Mouse (Mus musculus): ENCODE results near the gene Hist1h4f. TPM values are rescaled to one million over a fixed set of nuclear protein-coding genes. Genes with fewer than 3 reads are reported as not detected.
"Not testable (repeated sequence)": the region's sequence is repeated elsewhere in the genome, so short reads cannot be mapped to it uniquely, and the experiment has no call there.

Hist1h4f gene
- polyA plus RNA-seq, 1 experiment = 4.7 TPM

- TF ChIP-seq POLR2A (IDR thresholded peaks at IDR 0.05; ENCODE audit: borderline replicate concordance, insufficient read depth, low read length) = peak; percentile 82
- peak; percentile 93 to 94 for DNase-seq
- H3K27me3 ChIP-seq (ENCODE audit: control insufficient read depth, insufficient read depth, low read length); H3K4me1 ChIP-seq (ENCODE audit: control insufficient read depth, insufficient read depth, low read length): not testable (repeated sequence)
- Histone ChIP-seq H3K4me3 (replicated peaks; ENCODE audit: insufficient read depth, low read depth, low read length) (peak within 1 kb of the TSS; percentile 58), H3K27ac (ENCODE audit: insufficient read depth, low read length) (peak within 1 kb of the TSS; percentile 87)
- under 1% methylated on average over 49 of the region's 67 CpGs for WGBS
Observed at GRCm38 (mm10) chr13:23561883-23562659, 10.6 kb upstream of the Hist1h4f start, which contains the start of gene Hist1h3e. Gene Hist1h3e, minus strand, starts transcription at chr13:23562369.

DNA sequence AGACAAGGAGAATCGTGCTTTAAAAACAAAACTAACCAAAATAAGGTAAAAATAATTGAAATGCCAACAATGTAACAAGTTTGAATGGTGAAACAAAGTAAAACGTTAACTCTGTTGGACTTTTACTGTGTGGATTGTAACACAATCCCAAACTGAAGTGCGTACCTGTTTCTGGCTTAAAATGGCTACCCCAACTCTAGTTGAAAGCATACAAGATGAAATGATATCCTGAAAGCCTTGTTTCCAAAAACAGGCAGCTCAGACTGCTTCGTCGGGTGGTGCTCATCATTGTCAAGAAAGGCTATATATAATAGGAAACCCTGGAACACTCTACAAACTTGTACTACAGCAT, 10.1 kb upstream of the Hist1h4f start:
- H3K4me1 ChIP-seq (ENCODE audit: control insufficient read depth, insufficient read depth, low read length); H3K4me3 ChIP-seq (replicated peaks; ENCODE audit: insufficient read depth, low read depth, low read length); H3K27ac ChIP-seq (ENCODE audit: insufficient read depth, low read length); DNase-seq; H3K27me3 ChIP-seq (ENCODE audit: control insufficient read depth, insufficient read depth, low read length): not testable (repeated sequence)
- 0% methylated on average over 2 of the region's 5 CpGs for WGBS

GRCm38 (mm10) chr13:23560699-23561098, 9.3 kb upstream of the Hist1h4f start:
- not testable (repeated sequence) for H3K4me1 ChIP-seq (ENCODE audit: control insufficient read depth, insufficient read depth, low read length); H3K27ac ChIP-seq (ENCODE audit: insufficient read depth, low read length); H3K4me3 ChIP-seq (replicated peaks; ENCODE audit: insufficient read depth, low read depth, low read length); H3K27me3 ChIP-seq (ENCODE audit: control insufficient read depth, insufficient read depth, low read length); DNase-seq
- 12% methylated on average over 2 of the region's 2 CpGs for whole genome bisulfite sequencing

DNA sequence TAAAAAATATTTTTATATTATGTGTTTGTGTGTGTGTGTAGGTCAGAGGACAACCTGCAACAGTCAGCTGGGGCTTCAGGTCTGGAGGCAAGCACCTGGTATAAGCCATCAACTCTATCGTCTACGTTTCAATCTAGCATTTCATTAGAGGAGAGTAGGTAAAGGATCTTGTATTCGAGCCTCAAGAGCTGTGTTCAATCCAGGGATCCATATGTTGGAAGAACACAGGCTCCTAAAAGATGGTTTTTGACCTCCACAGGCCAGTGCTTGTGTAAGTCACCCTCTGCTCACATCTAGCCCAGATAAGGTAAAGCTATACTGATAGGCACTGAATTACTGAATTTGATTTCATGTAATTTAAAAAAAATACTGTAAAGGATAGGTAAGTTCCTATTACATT, 5.5 kb upstream of the Hist1h4f start:
- no peaks in the 10 kb centered on the region for H3K27me3 ChIP-seq (ENCODE audit: control insufficient read depth, insufficient read depth, low read length)
- H3K4me1 ChIP-seq (ENCODE audit: control insufficient read depth, insufficient read depth, low read length) = peaks cover 2% of the 10 kb centered on the region; the same call in 1 of the 2 replicates
- no peak for TF ChIP-seq POLR2A (IDR thresholded peaks at IDR 0.05; ENCODE audit: borderline replicate concordance, insufficient read depth, low read length)
- TF ChIP-seq CTCF (IDR thresholded peaks at IDR 0.05; ENCODE audit: borderline replicate concordance, insufficient read depth, low read depth, low read length) = no peak
- H3K27ac ChIP-seq (ENCODE audit: insufficient read depth, low read length) = no peak overlapping the region
- 58% methylated on average over 3 of the region's 3 CpGs for WGBS
- H3K4me3 ChIP-seq (replicated peaks; ENCODE audit: insufficient read depth, low read depth, low read length) = no peak overlapping the region
- no peak for DNase-seq

DNA sequence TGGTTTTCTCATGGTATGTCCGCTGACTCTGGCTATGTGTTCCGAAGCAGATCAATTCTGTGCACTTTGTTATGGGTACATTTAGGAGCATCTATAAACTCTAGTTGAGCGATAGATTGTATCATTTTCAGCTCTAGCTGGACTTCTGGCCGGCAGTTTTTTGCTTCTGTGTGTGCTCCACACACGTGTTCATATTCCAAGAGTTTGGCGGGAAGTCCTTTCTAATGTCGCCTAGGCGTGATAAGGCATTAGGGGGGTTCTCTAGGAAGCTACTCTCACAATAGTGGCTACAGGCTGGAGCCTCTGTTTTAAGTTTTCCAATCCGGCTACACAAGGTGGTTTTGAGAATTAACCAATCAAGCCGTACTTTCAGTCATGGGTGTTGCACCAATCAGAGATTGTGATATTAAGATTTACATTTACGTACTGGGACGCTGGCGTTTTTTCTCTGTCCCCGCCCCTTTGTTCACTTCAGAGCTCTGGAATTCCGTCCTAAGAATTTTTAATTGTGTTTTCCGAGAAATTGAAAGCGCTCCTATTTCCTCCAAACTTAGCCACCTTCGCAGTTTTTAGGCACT, 4.5 kb upstream of the Hist1h4f start:
- H3K4me1 ChIP-seq (ENCODE audit: control insufficient read depth, insufficient read depth, low read length) = peaks cover 2% of the 10 kb centered on the region; the same call in 1 of the 2 replicates
- peak overlapping the region; percentile 61 for H3K4me3 ChIP-seq (replicated peaks; ENCODE audit: insufficient read depth, low read depth, low read length)
- peak overlapping the region; percentile 41; the same call in 1 of the 2 replicates for H3K27ac ChIP-seq (ENCODE audit: insufficient read depth, low read length)
- WGBS = under 1% methylated on average over 18 of the region's 18 CpGs
- peak; percentile 12; the same call in 1 of the 2 replicates for TF ChIP-seq POLR2A (IDR thresholded peaks at IDR 0.05; ENCODE audit: borderline replicate concordance, insufficient read depth, low read length)
- TF ChIP-seq CTCF (IDR thresholded peaks at IDR 0.05; ENCODE audit: borderline replicate concordance, insufficient read depth, low read depth, low read length) = no peak
- DNase-seq = peak; percentile 61 to 87
- no peaks in the 10 kb centered on the region for H3K27me3 ChIP-seq (ENCODE audit: control insufficient read depth, insufficient read depth, low read length)

GRCm38 (mm10) chr13:23554925-23555838, 3.7 kb upstream of the Hist1h4f start:
- TF ChIP-seq CTCF (IDR thresholded peaks at IDR 0.05; ENCODE audit: borderline replicate concordance, insufficient read depth, low read depth, low read length) (no peak), POLR2A (IDR thresholded peaks at IDR 0.05; ENCODE audit: borderline replicate concordance, insufficient read depth, low read length) (peak; percentile 57; the same call in 1 of the 2 replicates)
- WGBS = under 1% methylated on average over 54 of the region's 54 CpGs
- Histone ChIP-seq H3K27me3 (ENCODE audit: control insufficient read depth, insufficient read depth, low read length) (no peaks in the 10 kb centered on the region), H3K27ac (ENCODE audit: insufficient read depth, low read length) (peak overlapping the region; percentile 41), H3K4me1 (ENCODE audit: control insufficient read depth, insufficient read depth, low read length) (peaks cover 2% of the 10 kb centered on the region; the same call in 1 of the 2 replicates), H3K4me3 (replicated peaks; ENCODE audit: insufficient read depth, low read depth, low read length) (peak overlapping the region; percentile 77)
- peak; percentile 74 to 79 for DNase-seq

DNA sequence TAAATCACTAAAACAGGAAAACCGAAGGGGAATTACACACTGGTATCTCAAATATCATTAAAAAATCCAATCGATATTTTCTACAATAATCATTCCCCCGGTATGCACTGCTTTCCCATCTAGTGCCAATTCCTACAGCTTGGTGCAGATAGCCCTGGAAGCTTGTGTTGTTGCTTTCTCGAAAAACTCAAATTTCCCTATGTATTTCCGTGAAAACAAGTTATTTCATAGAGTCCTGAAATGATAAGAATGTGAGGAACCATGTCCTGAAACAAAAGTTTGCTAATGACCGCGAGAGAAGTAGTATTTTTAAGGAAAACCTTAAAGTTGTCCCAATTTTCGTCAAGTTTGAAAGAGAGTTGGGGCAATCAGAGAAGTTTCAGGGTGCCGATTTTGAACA, 2.9 kb upstream of the Hist1h4f start:
- H3K4me3 ChIP-seq (replicated peaks; ENCODE audit: insufficient read depth, low read depth, low read length) = peak overlapping the region; percentile 33
- WGBS = 14% methylated on average over 9 of the region's 9 CpGs
- H3K27me3 ChIP-seq (ENCODE audit: control insufficient read depth, insufficient read depth, low read length) = no peaks in the 10 kb centered on the region
- H3K27ac ChIP-seq (ENCODE audit: insufficient read depth, low read length) = no peak overlapping the region
- H3K4me1 ChIP-seq (ENCODE audit: control insufficient read depth, insufficient read depth, low read length) = peaks cover 2% of the 10 kb centered on the region; the same call in 1 of the 2 replicates
- TF ChIP-seq CTCF (IDR thresholded peaks at IDR 0.05; ENCODE audit: borderline replicate concordance, insufficient read depth, low read depth, low read length) = no peak
- no peak for TF ChIP-seq POLR2A (IDR thresholded peaks at IDR 0.05; ENCODE audit: borderline replicate concordance, insufficient read depth, low read length)
- DNase-seq = no peak

All from cerebellum, adult 2 months (tissue).